Mouse (Mus musculus) layer of hippocampus, adult 2 months (tissue): ENCODE data around the gene Btg2. TPM values are rescaled to one million over a fixed set of nuclear protein-coding genes. Genes with fewer than 3 reads are reported as not detected.

Experiments
- DNase-seq, 2 experiments: peaks; one replicate each; pipeline ENCODE4 v3.0.0; 2022; ENCODE audit warnings: low spot score in 2 of 2
- H3K27ac ChIP-seq: fragments of 200-600 bp; 2 replicates; pipeline ENCODE4 v1.8.1; 2022
- H3K4me3 ChIP-seq: fragments of 200-600 bp; 2 replicates; pipeline ENCODE4 v1.8.1; 2022; ENCODE audit warnings: mild to moderate bottlenecking
- CTCF ChIP-seq: fragments of 200-600 bp; conservative IDR thresholded peaks from 2 replicates; pipeline ENCODE4 v1.8.1; 2022; ENCODE audit warnings: antibody characterized with exemption, mild to moderate bottlenecking, moderate library complexity
- total RNA-seq, 2 experiments: library from RNA; stranded (reverse); gene quantifications; 2 replicates each; pipeline ENCODE4 v1.2.3; 2021

The Btg2 gene
- total RNA-seq, 2 experiments from 2014 or later: 17.2 to 22.0 TPM

DNA sequence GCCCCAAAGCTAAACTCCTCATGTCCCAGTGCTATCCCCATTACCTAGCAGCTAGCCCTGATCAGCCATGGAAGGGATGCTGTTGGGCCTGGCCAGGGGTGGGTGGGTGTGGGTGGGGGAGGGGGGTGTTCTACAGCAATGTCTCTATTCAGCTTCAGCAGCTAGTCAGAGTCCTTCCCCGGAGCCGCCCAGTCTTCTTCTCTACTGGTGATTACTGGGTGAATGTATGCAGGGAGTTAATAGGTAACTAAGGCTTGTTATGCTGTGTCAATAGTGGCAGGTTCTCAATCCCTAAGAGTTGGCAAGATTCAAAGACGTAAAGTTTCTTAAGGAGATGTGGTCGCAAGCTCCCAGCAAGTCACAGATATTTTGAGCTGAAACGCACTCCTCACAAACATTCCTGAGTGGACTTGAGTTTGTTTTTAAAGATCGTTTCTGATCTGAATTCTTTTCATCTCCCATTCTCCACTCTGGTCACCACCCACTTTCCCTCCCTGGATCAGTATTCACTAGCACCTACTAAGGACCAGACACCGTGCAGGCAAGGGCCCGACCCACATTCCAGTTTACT, 8.7 kb downstream of the Btg2 start:
- TF ChIP-seq CTCF: no peak
- Histone ChIP-seq H3K27ac (no peak overlapping the region), H3K4me3 (no peak overlapping the region)
- DNase-seq: no peak

DNA sequence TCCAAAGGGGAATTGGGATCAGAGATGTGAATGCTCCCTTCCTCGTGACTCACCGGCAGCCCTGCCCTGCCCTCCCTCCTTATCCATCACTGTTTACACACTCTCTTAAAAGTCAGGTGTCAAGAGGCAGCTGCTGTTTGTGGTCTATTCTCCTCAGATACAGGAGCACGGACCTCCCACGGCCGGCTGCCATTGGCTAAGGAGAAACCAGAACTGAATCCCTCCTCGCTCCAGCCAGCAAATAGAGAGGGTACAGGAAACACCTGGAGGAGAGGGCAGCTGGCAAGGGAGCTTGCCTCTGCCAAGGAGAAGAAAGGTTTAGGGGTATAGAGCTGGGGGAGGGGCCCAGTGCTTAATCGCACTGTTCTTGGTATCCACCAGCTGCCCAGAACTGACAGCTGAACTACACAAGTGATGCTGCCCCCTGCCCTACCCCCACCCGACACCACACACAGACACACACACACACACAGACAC, 11.7 kb downstream of the Btg2 start:
- no peak for TF ChIP-seq CTCF
- H3K4me3 ChIP-seq: no peak overlapping the region
- no peak overlapping the region for H3K27ac ChIP-seq
- DNase-seq: no peak

DNA sequence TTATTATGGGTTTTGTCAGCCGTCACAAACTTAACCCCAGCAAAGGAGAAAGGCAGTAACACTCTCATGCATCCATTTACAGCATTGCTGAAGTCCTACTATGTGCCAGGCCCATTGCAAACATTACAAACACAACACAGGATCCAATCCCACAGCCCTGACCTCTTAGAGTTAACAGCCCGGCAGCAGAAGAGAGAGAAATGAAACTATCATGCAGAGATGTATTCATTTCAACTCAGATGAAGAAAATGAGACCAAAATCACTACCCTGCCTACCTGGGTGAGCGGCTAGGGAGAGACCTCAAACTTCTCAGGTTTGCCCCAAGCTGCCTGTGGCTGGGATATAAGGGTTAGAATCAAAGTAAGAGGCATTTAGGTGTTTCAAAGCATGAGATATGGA, 12.4 kb downstream of the Btg2 start:
- no peak for DNase-seq
- Histone ChIP-seq H3K27ac (no peak overlapping the region), H3K4me3 (no peak overlapping the region)
- TF ChIP-seq CTCF: no peak

DNA sequence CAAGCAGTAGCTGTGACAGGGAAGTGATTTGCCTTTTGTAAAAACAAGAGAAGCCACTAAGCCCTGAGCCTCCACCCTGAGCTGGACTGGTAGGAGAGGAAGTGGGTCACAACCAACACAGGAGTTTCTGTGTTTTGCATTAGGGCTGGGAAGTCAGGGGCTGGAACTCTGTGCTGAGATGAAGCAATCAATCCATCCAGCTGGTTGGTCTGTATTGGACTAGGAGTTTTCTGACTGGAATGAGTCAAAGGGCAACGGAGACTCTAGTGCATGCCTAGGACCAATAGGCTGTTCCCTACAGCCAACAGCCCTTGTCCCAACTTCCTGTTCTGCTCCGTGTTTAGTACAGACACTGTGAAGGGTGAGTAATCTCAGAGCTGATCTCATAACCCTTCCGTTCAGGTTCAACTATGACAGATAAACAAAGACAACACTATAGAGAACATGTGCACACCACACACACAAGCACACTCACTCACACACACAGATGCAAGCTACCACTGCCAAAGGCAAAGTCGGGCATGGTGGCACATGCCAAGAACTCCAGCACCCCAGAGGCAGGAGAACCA, 13.6 kb downstream of the Btg2 start:
- peak overlapping the region; percentile 99; the same call in 1 of the 2 replicates for H3K27ac ChIP-seq
- no peak for DNase-seq
- no peak overlapping the region for H3K4me3 ChIP-seq
- no peak for TF ChIP-seq CTCF

DNA sequence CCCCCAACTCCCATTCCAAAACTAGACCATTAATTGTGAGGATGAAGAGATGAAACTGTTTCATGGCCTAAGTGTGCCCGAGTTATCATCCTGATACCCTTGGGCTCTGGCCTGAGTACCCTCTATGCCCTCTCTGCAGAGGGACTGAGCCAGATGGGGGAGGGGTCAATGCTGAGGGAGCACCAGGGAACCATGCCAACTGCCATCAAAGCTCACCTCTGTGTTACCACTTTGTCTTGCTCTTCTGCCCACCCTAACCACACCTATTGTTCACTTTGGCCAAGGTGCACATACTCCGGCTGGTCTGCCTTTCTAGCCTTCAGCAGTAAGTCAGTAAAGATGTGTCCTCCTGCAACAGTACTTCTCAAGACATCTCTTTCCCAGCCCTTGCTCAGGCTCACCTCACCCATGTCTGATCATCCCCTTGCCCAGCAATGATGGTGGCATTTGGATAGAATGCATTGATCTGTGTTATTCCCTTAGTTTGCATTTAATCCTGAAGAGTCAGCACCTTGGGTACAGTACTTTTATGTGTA, 14.6 kb downstream of the Btg2 start:
- H3K27ac ChIP-seq: peak overlapping the region; percentile 99
- TF ChIP-seq CTCF: no peak
- no peak overlapping the region for H3K4me3 ChIP-seq
- DNase-seq: no peak

DNA sequence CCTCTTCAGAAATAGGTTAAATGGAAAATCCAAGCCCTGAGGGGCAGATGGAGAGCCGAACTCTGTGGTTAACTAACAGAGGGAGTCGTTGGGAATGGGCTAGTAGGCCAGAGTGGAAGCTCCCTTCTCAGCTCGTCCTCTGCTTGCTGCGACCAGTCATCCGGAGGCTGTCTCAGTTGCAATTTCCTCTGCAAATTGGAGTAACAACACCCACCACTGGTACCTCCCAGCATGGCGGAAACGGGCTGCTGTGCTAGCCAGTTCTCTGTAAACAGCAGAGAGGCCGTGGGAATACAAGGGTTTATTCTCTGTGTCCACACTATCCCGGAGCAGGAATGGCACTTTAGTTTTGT, 15.2 kb downstream of the Btg2 start:
- peak overlapping the region; percentile 99 for H3K27ac ChIP-seq
- TF ChIP-seq CTCF: no peak
- DNase-seq: no peak
- H3K4me3 ChIP-seq: peak overlapping the region; percentile 38

DNA sequence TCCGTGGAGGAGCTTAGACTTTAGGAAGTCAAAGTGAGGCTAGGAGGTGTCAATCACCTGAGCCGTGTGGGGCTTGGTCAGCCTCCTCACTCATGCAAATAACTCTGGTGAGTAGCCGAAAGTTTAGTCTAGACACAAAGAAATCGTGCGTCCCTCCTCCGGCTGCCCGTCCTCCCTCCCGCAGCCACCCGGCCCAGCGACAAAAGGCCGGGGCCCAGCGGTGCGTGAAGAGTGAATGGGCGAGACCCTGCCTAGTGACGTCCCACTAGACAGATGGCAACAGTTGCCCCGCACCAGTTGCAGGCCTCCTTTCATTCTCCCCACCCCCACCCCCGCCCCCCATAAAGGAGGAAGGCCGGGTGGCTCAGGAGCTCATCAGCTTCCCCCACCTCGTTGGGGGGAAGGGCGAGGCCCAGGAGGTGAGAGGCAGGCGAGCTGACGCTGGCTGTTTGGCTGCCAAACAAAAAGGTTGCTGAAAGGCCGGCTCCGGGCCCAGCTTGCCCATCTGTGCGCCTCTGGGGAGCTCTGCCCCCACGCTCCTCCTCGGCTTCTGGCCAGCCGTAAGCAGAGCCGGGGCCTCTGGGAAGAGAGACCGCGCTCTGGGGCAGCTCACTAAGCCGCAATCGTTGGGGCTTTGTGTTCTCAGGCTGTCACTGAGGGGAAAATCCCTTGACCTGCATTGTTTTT, 15.7 kb downstream of the Btg2 start:
- Histone ChIP-seq H3K27ac (peak overlapping the region; percentile 99), H3K4me3 (peak overlapping the region; percentile 38)
- DNase-seq: peak; percentile 54 to 66
- TF ChIP-seq CTCF: no peak

DNA sequence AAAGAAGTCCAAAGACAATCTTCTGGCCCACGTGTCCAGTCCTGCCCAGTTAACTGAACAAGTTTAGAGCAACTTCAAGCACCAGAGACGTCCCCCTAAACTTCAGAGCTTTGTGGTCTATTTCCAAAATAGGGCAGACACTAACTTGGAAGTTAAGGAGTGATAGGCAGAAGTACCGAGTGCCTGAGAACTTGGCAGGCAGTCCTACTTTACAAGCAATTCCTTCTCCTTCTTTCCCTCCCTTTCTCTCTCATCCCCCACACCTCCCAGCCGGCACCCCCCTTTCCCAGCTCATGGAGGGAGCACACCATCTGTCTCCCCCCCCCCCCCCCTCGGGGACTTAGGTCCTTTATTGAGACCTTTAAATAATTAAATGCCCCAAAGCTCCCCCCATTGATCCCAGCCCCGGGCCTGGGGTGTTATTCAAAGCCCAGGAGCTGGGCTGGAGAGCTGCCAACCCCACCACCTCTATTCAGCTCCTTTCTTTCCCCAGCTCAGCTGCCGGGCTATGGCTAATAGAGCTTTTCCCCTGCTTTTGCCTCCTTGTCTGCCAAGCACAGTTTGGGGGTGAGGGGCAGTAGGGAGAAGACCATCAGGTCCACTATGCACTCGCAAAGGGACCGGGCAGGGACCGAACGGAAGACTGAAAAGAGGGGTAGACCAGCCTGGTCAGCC, 16.4 kb downstream of the Btg2 start:
- H3K4me3 ChIP-seq: peak overlapping the region; percentile 38
- DNase-seq: peak in 1 of 2 experiments; percentile 33
- TF ChIP-seq CTCF: no peak
- H3K27ac ChIP-seq: peak overlapping the region; percentile 99

DNA sequence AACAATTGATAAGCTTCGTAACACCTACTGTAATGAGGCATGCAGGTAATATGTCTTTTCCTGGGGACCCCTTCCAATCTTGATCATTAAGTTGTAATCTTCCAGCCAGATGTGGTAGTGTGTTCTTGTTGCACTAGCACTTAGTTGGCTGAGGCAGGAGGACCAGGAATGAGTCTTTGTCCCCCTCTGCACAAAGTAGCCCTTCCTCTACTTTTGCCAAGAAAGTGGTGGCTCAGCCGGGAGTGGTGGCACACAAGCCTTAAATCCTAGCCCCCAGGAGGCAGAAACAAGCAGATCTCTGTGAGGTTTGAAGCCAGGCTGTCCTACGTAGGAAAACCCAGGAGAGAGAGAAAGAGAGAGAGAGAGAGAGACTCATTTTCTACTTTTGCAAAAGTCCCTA, 17.0 kb downstream of the Btg2 start:
- TF ChIP-seq CTCF: no peak
- DNase-seq: no peak
- peak overlapping the region; percentile 99 for H3K27ac ChIP-seq
- no peak overlapping the region for H3K4me3 ChIP-seq

DNA sequence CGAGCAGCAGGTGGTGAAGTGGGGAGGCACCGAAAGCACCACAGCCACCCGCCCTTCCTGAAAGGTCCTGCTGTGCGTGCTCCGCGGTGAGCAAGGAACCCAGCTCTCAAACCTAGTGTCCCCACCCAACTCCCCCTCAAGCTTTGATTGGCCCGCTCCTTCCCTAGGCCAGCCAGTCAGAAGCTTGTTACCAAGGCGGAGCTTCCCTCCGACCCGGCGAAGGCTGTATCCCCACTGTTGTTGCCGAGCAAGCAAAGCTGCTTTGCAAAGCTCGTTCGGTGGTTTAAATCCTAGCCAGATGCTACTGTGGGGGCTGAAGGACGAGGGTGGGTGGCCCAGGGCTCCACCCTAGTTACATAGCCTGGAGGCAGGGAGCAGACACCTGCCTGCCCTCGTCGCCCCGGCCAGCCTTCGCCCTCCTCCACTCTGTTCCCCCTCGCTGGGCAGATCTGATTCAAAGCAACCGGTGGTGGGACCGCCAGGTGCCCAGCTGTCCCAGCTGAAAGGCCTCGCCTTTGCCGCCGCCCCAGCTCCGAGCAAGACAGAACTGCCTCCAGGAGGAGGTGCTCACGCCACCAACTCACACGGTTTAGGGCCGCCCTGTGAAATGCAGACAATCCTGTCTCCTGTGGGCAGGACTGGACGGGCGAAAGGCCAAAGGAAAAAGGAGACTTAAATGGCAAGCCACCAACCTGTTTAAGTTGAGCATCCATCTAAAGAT, 17.9 kb downstream of the Btg2 start:
- peak; percentile 84 to 96 for DNase-seq
- Histone ChIP-seq H3K27ac (peak overlapping the region; percentile 99), H3K4me3 (peak overlapping the region; percentile 48)
- peak; percentile 30; the same call in 1 of the 2 replicates for TF ChIP-seq CTCF

DNA sequence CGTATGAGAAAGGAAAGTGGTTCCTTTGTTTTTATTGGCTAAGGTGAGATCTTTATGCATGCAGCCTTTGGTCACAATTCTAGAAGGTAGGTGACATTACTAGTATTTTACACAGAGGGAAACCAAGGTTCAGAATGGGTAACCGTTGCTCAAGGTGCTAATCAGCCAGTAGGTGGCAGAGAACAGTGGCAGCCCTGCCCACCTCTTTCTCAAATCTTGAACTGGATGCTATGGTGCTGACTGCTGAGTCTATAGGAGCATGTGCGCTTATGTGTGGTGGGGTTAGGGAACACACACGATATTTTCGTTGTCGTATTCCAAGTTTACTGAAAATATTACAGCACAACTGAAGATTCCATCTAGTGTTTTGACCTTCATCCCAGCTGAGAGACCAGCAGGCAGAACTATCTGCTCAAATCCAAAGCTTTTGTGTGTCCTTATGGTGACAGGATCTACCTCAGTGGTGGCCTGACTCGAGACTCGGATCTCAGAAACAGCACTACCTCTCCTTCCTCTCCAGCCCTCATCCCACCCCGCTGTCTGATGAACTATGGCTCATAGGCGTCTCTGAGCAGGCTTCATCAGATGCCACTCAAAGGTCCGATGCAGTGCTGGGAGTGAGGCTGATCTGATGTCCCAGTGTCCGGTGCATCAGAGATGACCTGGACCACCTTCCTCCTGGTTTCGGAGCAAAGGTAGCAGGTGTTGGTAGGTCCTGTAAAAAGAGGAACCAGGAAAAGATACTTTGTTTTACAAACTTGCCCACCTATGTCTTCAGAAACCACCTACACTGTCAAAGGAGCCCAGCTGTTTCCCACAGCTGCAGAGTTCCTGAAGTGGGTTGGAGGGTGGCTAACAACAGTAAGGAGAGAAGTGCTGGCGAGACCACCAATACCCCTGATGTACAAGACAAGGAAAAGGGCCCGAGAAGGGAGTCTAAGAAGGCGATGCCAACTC, 18.9 kb downstream of the Btg2 start:
- no peak for DNase-seq
- peak overlapping the region; percentile 99 for H3K27ac ChIP-seq
- H3K4me3 ChIP-seq: peak overlapping the region; percentile 48
- TF ChIP-seq CTCF: peak; percentile 77
